Mouse (Mus musculus): ENCODE results near the gene Nup188. TPM values are rescaled to one million over a fixed set of nuclear protein-coding genes. Genes with fewer than 3 reads are reported as not detected.
A peak's percentile ranks its signal among the peaks of the same experiment; 100 is the strongest.

Gene Nup188
- polyA plus RNA-seq, 1 experiment from 2014 or later = 8.5 TPM

GRCm38 (mm10) chr2:30384814-30385213, 98.6 kb downstream of the Nup188 start:
- Histone ChIP-seq H3K4me3 (ENCODE audit: low read depth, low read length) (no peak overlapping the region), H3K27ac (replicated peaks) (no peak overlapping the region), H3K4me2 (replicated peaks; ENCODE audit: low read depth) (no peak overlapping the region), H3K36me3 (ENCODE audit: control insufficient read depth, insufficient read depth, low read length) (peaks cover 11% of the 10 kb centered on the region; the same call in 1 of the 2 replicates), H3K9ac (ENCODE audit: low read length) (no peak overlapping the region), H3K4me1 (replicated peaks; ENCODE audit: control insufficient read depth, insufficient read depth) (no peaks in the 10 kb centered on the region), H3K9me3 (ENCODE audit: control insufficient read depth, low read length) (no peaks in the 10 kb centered on the region), H3K27me3 (ENCODE audit: control insufficient read depth, insufficient read depth, low read length) (no peaks in the 10 kb centered on the region)
- WGBS = 73% methylated on average over 5 of the region's 5 CpGs
- TF ChIP-seq EP300 (optimal IDR thresholded peaks at IDR 0.05) (no peak), CTCF (IDR thresholded peaks at IDR 0.05; ENCODE audit: low read depth) (no peak)
- no peak for DNase-seq (ENCODE audit: low spot score)
- no peak for ATAC-seq (ENCODE audit: low FRiP score, low TSS enrichment)

GRCm38 (mm10) chr2:30385591-30385990, 99.4 kb downstream of the Nup188 start:
- Histone ChIP-seq H3K27ac (replicated peaks) (no peak overlapping the region), H3K9ac (ENCODE audit: low read length) (no peak overlapping the region), H3K4me2 (replicated peaks; ENCODE audit: low read depth) (no peak overlapping the region), H3K9me3 (ENCODE audit: control insufficient read depth, low read length) (no peaks in the 10 kb centered on the region), H3K4me3 (ENCODE audit: low read depth, low read length) (no peak overlapping the region), H3K36me3 (ENCODE audit: control insufficient read depth, insufficient read depth, low read length) (peaks cover 11% of the 10 kb centered on the region; the same call in 1 of the 2 replicates), H3K27me3 (ENCODE audit: control insufficient read depth, insufficient read depth, low read length) (no peaks in the 10 kb centered on the region), H3K4me1 (replicated peaks; ENCODE audit: control insufficient read depth, insufficient read depth) (no peaks in the 10 kb centered on the region)
- TF ChIP-seq CTCF (IDR thresholded peaks at IDR 0.05; ENCODE audit: low read depth) (no peak), EP300 (optimal IDR thresholded peaks at IDR 0.05) (no peak)
- 74% methylated on average over 4 of the region's 4 CpGs for WGBS
- DNase-seq (ENCODE audit: low spot score) (no peak), ATAC-seq (ENCODE audit: low FRiP score, low TSS enrichment) (no peak)

GRCm38 (mm10) chr2:30386913-30387312, 100.7 kb downstream of the Nup188 start:
- TF ChIP-seq EP300 (optimal IDR thresholded peaks at IDR 0.05) (no peak), CTCF (IDR thresholded peaks at IDR 0.05; ENCODE audit: low read depth) (no peak)
- H3K27ac ChIP-seq (replicated peaks) = no peak overlapping the region
- 84% methylated on average over 9 of the region's 9 CpGs for WGBS
- no peak overlapping the region for H3K4me3 ChIP-seq (ENCODE audit: low read depth, low read length)
- peaks cover 9% of the 10 kb centered on the region; the same call in 1 of the 2 replicates for H3K36me3 ChIP-seq (ENCODE audit: control insufficient read depth, insufficient read depth, low read length)
- no peaks in the 10 kb centered on the region for H3K27me3 ChIP-seq (ENCODE audit: control insufficient read depth, insufficient read depth, low read length)
- no peak overlapping the region for H3K4me2 ChIP-seq (replicated peaks; ENCODE audit: low read depth)
- no peaks in the 10 kb centered on the region for H3K9me3 ChIP-seq (ENCODE audit: control insufficient read depth, low read length)
- ATAC-seq (ENCODE audit: low FRiP score, low TSS enrichment) (no peak), DNase-seq (ENCODE audit: low spot score) (no peak)
- no peak overlapping the region for H3K9ac ChIP-seq (ENCODE audit: low read length)
- no peaks in the 10 kb centered on the region for H3K4me1 ChIP-seq (replicated peaks; ENCODE audit: control insufficient read depth, insufficient read depth)

- no peak for ATAC-seq (ENCODE audit: low FRiP score, low TSS enrichment)
- 89% methylated on average over 2 of the region's 2 CpGs for WGBS
- Histone ChIP-seq H3K27me3 (ENCODE audit: control insufficient read depth, insufficient read depth, low read length) (no peaks in the 10 kb centered on the region), H3K36me3 (ENCODE audit: control insufficient read depth, insufficient read depth, low read length) (0 out of 2 replicates have a peak, but pooled peaks cover under 1% of the 10 kb centered on the region), H3K27ac (replicated peaks) (no peak overlapping the region), H3K4me2 (replicated peaks; ENCODE audit: low read depth) (no peak overlapping the region), H3K4me1 (replicated peaks; ENCODE audit: control insufficient read depth, insufficient read depth) (peaks cover 4% of the 10 kb centered on the region; the same call in 1 of the 2 replicates), H3K4me3 (ENCODE audit: low read depth, low read length) (no peak overlapping the region), H3K9ac (ENCODE audit: low read length) (no peak overlapping the region), H3K9me3 (ENCODE audit: control insufficient read depth, low read length) (no peaks in the 10 kb centered on the region)
- DNase-seq (ENCODE audit: low spot score) = no peak
- TF ChIP-seq CTCF (IDR thresholded peaks at IDR 0.05; ENCODE audit: low read depth) = peak; percentile 49
- TF ChIP-seq EP300 (optimal IDR thresholded peaks at IDR 0.05) = no peak
Observed at GRCm38 (mm10) chr2:30389000-30389399, 102.8 kb downstream of the Nup188 start.

- WGBS = under 1% methylated on average over 40 of the region's 40 CpGs
- Histone ChIP-seq H3K9me3 (ENCODE audit: control insufficient read depth, low read length) (no peaks in the 10 kb centered on the region), H3K4me1 (replicated peaks; ENCODE audit: control insufficient read depth, insufficient read depth) (peaks cover 4% of the 10 kb centered on the region; the same call in 1 of the 2 replicates), H3K4me2 (replicated peaks; ENCODE audit: low read depth) (peak within 1 kb of the TSS; percentile 68), H3K27ac (replicated peaks) (peak within 1 kb of the TSS; percentile 86), H3K4me3 (ENCODE audit: low read depth, low read length) (peak within 1 kb of the TSS; percentile 87), H3K36me3 (ENCODE audit: control insufficient read depth, insufficient read depth, low read length) (peaks cover 4% of the 10 kb centered on the region; the same call in 1 of the 2 replicates), H3K27me3 (ENCODE audit: control insufficient read depth, insufficient read depth, low read length) (no peaks in the 10 kb centered on the region), H3K9ac (ENCODE audit: low read length) (peak within 1 kb of the TSS; percentile 75)
- peak; percentile 98 for DNase-seq (ENCODE audit: low spot score)
- ATAC-seq (ENCODE audit: low FRiP score, low TSS enrichment) = peak; percentile 96
- TF ChIP-seq EP300 (optimal IDR thresholded peaks at IDR 0.05) (peak; percentile 98), CTCF (IDR thresholded peaks at IDR 0.05; ENCODE audit: low read depth) (peak; percentile 1; the same call in 1 of the 2 replicates)
Observed at GRCm38 (mm10) chr2:30392114-30392576, 105.9 kb downstream of the Nup188 start, which contains the start of gene Dolpp1. Gene Dolpp1 (plus strand): TSS chr2:30392254.

GRCm38 (mm10) chr2:30392577-30393369, 106.6 kb downstream of the Nup188 start:
- H3K27ac ChIP-seq (replicated peaks) = peak overlapping the region; percentile 86
- H3K9ac ChIP-seq (ENCODE audit: low read length) = peak overlapping the region; percentile 75
- 1% methylated on average over 43 of the region's 54 CpGs for WGBS
- peak overlapping the region; percentile 87 for H3K4me3 ChIP-seq (ENCODE audit: low read depth, low read length)
- H3K27me3 ChIP-seq (ENCODE audit: control insufficient read depth, insufficient read depth, low read length) = no peaks in the 10 kb centered on the region
- DNase-seq (ENCODE audit: low spot score) (peak; percentile 82), ATAC-seq (ENCODE audit: low FRiP score, low TSS enrichment) (peak; percentile 53)
- TF ChIP-seq CTCF (IDR thresholded peaks at IDR 0.05; ENCODE audit: low read depth) (no peak), EP300 (optimal IDR thresholded peaks at IDR 0.05) (no peak)
- H3K9me3 ChIP-seq (ENCODE audit: control insufficient read depth, low read length) = no peaks in the 10 kb centered on the region
- H3K4me2 ChIP-seq (replicated peaks; ENCODE audit: low read depth) = peak overlapping the region; percentile 68
- peaks cover 4% of the 10 kb centered on the region; the same call in 1 of the 2 replicates for H3K4me1 ChIP-seq (replicated peaks; ENCODE audit: control insufficient read depth, insufficient read depth)
- H3K36me3 ChIP-seq (ENCODE audit: control insufficient read depth, insufficient read depth, low read length) = peaks cover 4% of the 10 kb centered on the region; the same call in 1 of the 2 replicates

Data from stomach, postnatal 0 days (tissue).